ENCODE assay signal across 11 mouse cellular contexts in the genomic region with DNA sequence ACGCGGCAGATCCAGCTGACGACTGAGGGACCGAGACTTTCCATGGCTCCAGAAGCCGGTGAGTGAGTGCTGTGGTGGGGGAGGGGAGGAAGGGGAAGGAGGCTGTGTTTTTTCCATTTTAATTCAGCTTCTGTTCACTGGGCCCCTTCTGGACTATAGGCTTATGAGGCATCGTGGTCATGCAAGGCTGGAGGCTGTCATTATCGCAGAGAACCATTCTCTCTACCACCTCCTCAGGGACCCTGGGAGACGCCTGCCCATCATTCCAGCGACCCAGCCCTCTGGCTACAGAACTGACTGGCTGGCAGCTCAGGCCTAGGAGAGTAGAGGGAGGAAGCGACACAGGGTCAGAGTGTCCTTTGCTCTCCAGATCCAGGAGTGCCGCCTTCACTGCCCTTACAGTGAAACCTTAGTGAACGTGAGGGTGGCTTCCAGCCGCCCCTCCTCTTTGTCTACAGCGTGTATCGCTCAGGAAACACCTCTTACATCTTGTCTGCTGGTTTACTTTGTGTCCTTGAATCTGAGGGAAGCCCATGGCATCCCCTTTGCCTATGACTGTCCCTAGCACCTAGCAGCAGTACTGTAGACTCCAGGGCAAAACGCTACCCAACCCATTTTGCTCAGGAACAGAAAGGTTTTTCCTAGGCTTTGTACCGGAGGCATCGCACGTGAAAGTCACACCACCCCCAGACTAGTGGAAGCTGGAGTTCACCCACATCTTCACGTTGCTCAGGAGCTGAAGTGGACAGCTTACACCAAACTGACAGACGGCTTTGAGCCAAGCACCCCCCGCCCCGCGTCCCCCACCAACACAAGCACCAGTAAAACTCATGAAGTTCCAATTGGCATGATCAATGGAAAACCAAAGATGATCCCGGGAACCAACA. TPM values are rescaled to one million over a fixed set of nuclear protein-coding genes. Genes with fewer than 3 reads are reported as not detected.
DNase-seq lines count a peak whose midpoint lies in the region; ATAC-seq lines count a peak whose summit lies in the region.
"Had no signal": no experiment of that assay in that cellular context is flagged by ENCODE, and none has a peak within 500 bp of the region (broad histone marks: within the 10 kb centered on the region; RNA-seq: fewer than 3 reads in every experiment).

No protein-coding gene starts in this region.

- H3K4me1 ChIP-seq in heart, embryonic 13.5 days: peaks cover 32% of the 10 kb centered on the region
- H3K4me1 ChIP-seq in embryonic facial prominence, embryonic 13.5 days: peaks cover 24% of the 10 kb centered on the region
- peaks cover 49% of the 10 kb centered on the region for H3K4me1 ChIP-seq in hindbrain, embryonic 15.5 days (replicated peaks)

- no peak overlapping the region for H3K9ac ChIP-seq in heart, embryonic 13.5 days
- H3K9ac ChIP-seq in embryonic facial prominence, embryonic 13.5 days: no peak overlapping the region
- no peak overlapping the region for H3K9ac ChIP-seq in hindbrain, embryonic 15.5 days
- H3K9ac ChIP-seq: stomach, embryonic 15.5 days had no signal

- no peak for DNase-seq in heart, postnatal 4 days
- peak; percentile 52 for DNase-seq in neural tube, embryonic 10.5 days (ENCODE audit: extremely low spot score, low spot score)
- DNase-seq in liver: no peak
- DNase-seq: layer of hippocampus, adult 9-11 months had no signal

- no peak overlapping the region for H3K27ac ChIP-seq in heart, embryonic 13.5 days (replicated peaks)
- H3K27ac ChIP-seq in embryonic facial prominence, embryonic 13.5 days: no peak overlapping the region
- peak overlapping the region; percentile 75 for H3K27ac ChIP-seq in hindbrain, embryonic 15.5 days (replicated peaks)
- H3K27ac ChIP-seq: stomach, embryonic 15.5 days had no signal

- H3K4me3 ChIP-seq in heart, embryonic 13.5 days: no peak overlapping the region
- H3K4me3 ChIP-seq in embryonic facial prominence, embryonic 13.5 days: no peak overlapping the region
- no peak overlapping the region for H3K4me3 ChIP-seq in hindbrain, embryonic 15.5 days

- 3% methylated on average over 25 of the region's 25 CpGs for WGBS in heart, embryonic 13.5 days
- WGBS in embryonic facial prominence, embryonic 13.5 days: 1% methylated on average over 25 of the region's 25 CpGs
- 5% methylated on average over 25 of the region's 25 CpGs for WGBS in hindbrain, embryonic 15.5 days

- no peaks in the 10 kb centered on the region; the same call in 1 of the 2 replicates for H3K9me3 ChIP-seq in heart, embryonic 13.5 days
- H3K9me3 ChIP-seq in embryonic facial prominence, embryonic 13.5 days: no peaks in the 10 kb centered on the region
- H3K9me3 ChIP-seq in hindbrain, embryonic 15.5 days: no peaks in the 10 kb centered on the region
- H3K9me3 ChIP-seq: stomach, embryonic 15.5 days had no signal

- no peaks in the 10 kb centered on the region for H3K36me3 ChIP-seq in heart, embryonic 13.5 days
- no peaks in the 10 kb centered on the region for H3K36me3 ChIP-seq in embryonic facial prominence, embryonic 13.5 days
- no peaks in the 10 kb centered on the region for H3K36me3 ChIP-seq in hindbrain, embryonic 15.5 days
- H3K36me3 ChIP-seq: stomach, embryonic 15.5 days had no signal

- peaks cover 96% of the 10 kb centered on the region for H3K27me3 ChIP-seq in heart, embryonic 13.5 days (replicated peaks)
- peaks cover 80% of the 10 kb centered on the region for H3K27me3 ChIP-seq in embryonic facial prominence, embryonic 13.5 days
- no peaks in the 10 kb centered on the region; the same call in 1 of the 2 replicates for H3K27me3 ChIP-seq in hindbrain, embryonic 15.5 days

- H3K4me2 ChIP-seq in heart, embryonic 13.5 days: peak overlapping the region; percentile 97; the same call in 1 of the 2 replicates
- H3K4me2 ChIP-seq in embryonic facial prominence, embryonic 13.5 days: peak overlapping the region; percentile 99
- peak overlapping the region; percentile 97 for H3K4me2 ChIP-seq in hindbrain, embryonic 15.5 days

- no peak for ATAC-seq in heart, embryonic 13.5 days (ENCODE audit: extremely low read depth, insufficient number of reproducible peaks, low FRiP score, low TSS enrichment)
- no peak for ATAC-seq in embryonic facial prominence, embryonic 13.5 days (ENCODE audit: insufficient number of reproducible peaks, insufficient read depth, low FRiP score, low TSS enrichment, low read depth)
- ATAC-seq in hindbrain, embryonic 15.5 days (ENCODE audit: low FRiP score, low read depth): peak; percentile 58
- no peak for ATAC-seq in activated CD4-positive, CD25-positive, alpha-beta regulatory T cell, adult 4 months
- no peak for ATAC-seq in erythroid progenitor cell, adult 5-6 weeks (replicated peaks; ENCODE audit: low FRiP score, poor library complexity, severe bottlenecking)

RNA-seq across cellular contexts. Expression of gene Scrt2, which starts 34.0 kb away (rescaled TPM):
- 0.04 TPM in 1 of 2 replicates, not detected in the other for polyA plus RNA-seq in heart, embryonic 13.5 days (2015; fragmentation: Nextera tagmentation; extraction: Ambion mirVana)
- total RNA-seq in heart, postnatal 4 days (2021): not detected
- 0.12 and 0.17 TPM in 2 replicates for polyA plus RNA-seq in embryonic facial prominence, embryonic 13.5 days (2015; fragmentation: Nextera tagmentation; extraction: Ambion mirVana)
- 10.8 and 11.1 TPM in 2 replicates for polyA plus RNA-seq in hindbrain, embryonic 15.5 days (2015; fragmentation: Nextera tagmentation; extraction: Ambion mirVana)
- polyA plus RNA-seq in activated CD4-positive, CD25-positive, alpha-beta regulatory T cell, adult 4 months (2017; shearing (Covaris generic)): not detected
- total RNA-seq in erythroid progenitor cell, adult 5-6 weeks (2015; ENCODE audit: low replicate concordance): not detected in 2 replicates
- not detected in 2 replicates for total RNA-seq in erythroid progenitor cell, adult 5-6 weeks (2017; ENCODE audit: low replicate concordance)
- total RNA-seq: heart, postnatal 25 days had no signal

RNA-seq across cellular contexts. Expression of gene Slc52a3, which starts 51.0 kb away (rescaled TPM):
- 0.17 and 0.25 TPM in 2 replicates for polyA plus RNA-seq in heart, embryonic 13.5 days (2015; fragmentation: Nextera tagmentation; extraction: Ambion mirVana)
- 1 to 10 TPM; 1.4 to 1.5 TPM for total RNA-seq in heart, postnatal 4 days (2021)
- 1.4 and 2.2 TPM in 2 replicates for polyA plus RNA-seq in embryonic facial prominence, embryonic 13.5 days (2015; fragmentation: Nextera tagmentation; extraction: Ambion mirVana)
- polyA plus RNA-seq in hindbrain, embryonic 15.5 days (2015; fragmentation: Nextera tagmentation; extraction: Ambion mirVana): 1.4 and 1.7 TPM in 2 replicates
- 1 to 10 TPM; 7.3 to 8.4 TPM for polyA plus RNA-seq in activated CD4-positive, CD25-positive, alpha-beta regulatory T cell, adult 4 months (2017; shearing (Covaris generic))
- total RNA-seq in erythroid progenitor cell, adult 5-6 weeks (2015; ENCODE audit: low replicate concordance): not detected in 2 replicates
- 0.26 TPM in 1 of 2 replicates, not detected in the other for total RNA-seq in erythroid progenitor cell, adult 5-6 weeks (2017; ENCODE audit: low replicate concordance)

RNA-seq across cellular contexts. Expression of gene Srxn1, which starts 58.0 kb away (rescaled TPM):
- 7.4 and 7.7 TPM in 2 replicates for polyA plus RNA-seq in heart, embryonic 13.5 days (2015; fragmentation: Nextera tagmentation; extraction: Ambion mirVana)
- 1 to 10 TPM; 9.0 TPM for total RNA-seq in heart, postnatal 4 days (2021)
- 9.7 and 10.6 TPM in 2 replicates for polyA plus RNA-seq in embryonic facial prominence, embryonic 13.5 days (2015; fragmentation: Nextera tagmentation; extraction: Ambion mirVana)
- polyA plus RNA-seq in hindbrain, embryonic 15.5 days (2015; fragmentation: Nextera tagmentation; extraction: Ambion mirVana): 24.4 and 24.7 TPM in 2 replicates
- polyA plus RNA-seq in activated CD4-positive, CD25-positive, alpha-beta regulatory T cell, adult 4 months (2017; shearing (Covaris generic)): 1 to 10 TPM in 1 of 2 experiments, under 1 TPM in 1; 0.92 to 1.5 TPM
- total RNA-seq in erythroid progenitor cell, adult 5-6 weeks (2015; ENCODE audit: low replicate concordance): 10.1 and 16.3 TPM in 2 replicates
- 11.5 and 35.3 TPM in 2 replicates for total RNA-seq in erythroid progenitor cell, adult 5-6 weeks (2017; ENCODE audit: low replicate concordance)

Comparison
In these comparisons a context has a peak if more than half of its experiments do, and no peak if none do; other contexts are left out.
1. RNA of gene Scrt2, which starts 34.0 kb away (polyA plus RNA-seq): 10.8 to 11.1 TPM in hindbrain, embryonic 15.5 days; 0.12 to 0.17 TPM in embryonic facial prominence, embryonic 13.5 days, 0.04 TPM in heart, embryonic 13.5 days and not detected in activated CD4-positive, CD25-positive, alpha-beta regulatory T cell, adult 4 months; every median in the first group is over 10 times any median in the second.
2. Peak in every context shown above with its lines, with median percentiles within 50 percentile points of each other: H3K4me2 ChIP-seq.